Mouse (Mus musculus): Measurements from ENCODE around the gene Gm20888. TPM values are rescaled to one million over a fixed set of nuclear protein-coding genes. Genes with fewer than 3 reads are reported as not detected.
"Not testable (repeated sequence)": the region's sequence is repeated elsewhere in the genome, so short reads cannot be mapped to it uniquely, and the experiment has no call there.

Gm20888 gene
- total RNA-seq (2022): not detected

GRCm38 (mm10) chrY:70441582-70441981 is at the start of gene Gm20888:
Gene Gm20888 (plus strand): TSS chrY:70441882.
- DNase-seq (ENCODE audit: low spot score in 2 of 2): not testable (repeated sequence)

Other genes starting within 250 kb of the Gm20888 start
- not detected for gene Gm21118, start 168.2 kb upstream of the Gm20888 start, total RNA-seq (2022)
- not detected for gene Gm29423, start 138.6 kb upstream of the Gm20888 start, total RNA-seq (2022)
- not detected for gene Gm29644, start 138.5 kb upstream of the Gm20888 start, total RNA-seq (2022)